Mouse (Mus musculus): ENCODE results near the gene Ppp4r3b. TPM values are rescaled to one million over a fixed set of nuclear protein-coding genes. Genes with fewer than 3 reads are reported as not detected.

Gene Ppp4r3b
- 10 to 100 TPM; 49.6 to 59.3 TPM for total RNA-seq (2021)
- long read RNA-seq, experiment 1, full-length matches to known transcripts = 27 of 39 reads
- long read RNA-seq, experiment 1, partial matches to known transcripts = 6 of 39 reads
- long read RNA-seq, experiment 1, other reads (novel, unspliced or antisense) = 6 of 39 reads
- long read RNA-seq, experiment 2, full-length matches to known transcripts = 17 of 27 reads
- long read RNA-seq, experiment 2, partial matches to known transcripts = 5 of 27 reads
- long read RNA-seq, experiment 2, other reads (novel, unspliced or antisense) = 5 of 27 reads

- intact Hi-C loops (cut with DNase I) = no loop called here
- DNase-seq (ENCODE audit: low spot score in 2 of 2) = peak; percentile 98 to 99
Measured at GRCm38 (mm10) chr11:29172563-29173124, at the start of gene Ppp4r3b. TSS of gene Ppp4r3b (plus strand) at chr11:29172890.

DNA sequence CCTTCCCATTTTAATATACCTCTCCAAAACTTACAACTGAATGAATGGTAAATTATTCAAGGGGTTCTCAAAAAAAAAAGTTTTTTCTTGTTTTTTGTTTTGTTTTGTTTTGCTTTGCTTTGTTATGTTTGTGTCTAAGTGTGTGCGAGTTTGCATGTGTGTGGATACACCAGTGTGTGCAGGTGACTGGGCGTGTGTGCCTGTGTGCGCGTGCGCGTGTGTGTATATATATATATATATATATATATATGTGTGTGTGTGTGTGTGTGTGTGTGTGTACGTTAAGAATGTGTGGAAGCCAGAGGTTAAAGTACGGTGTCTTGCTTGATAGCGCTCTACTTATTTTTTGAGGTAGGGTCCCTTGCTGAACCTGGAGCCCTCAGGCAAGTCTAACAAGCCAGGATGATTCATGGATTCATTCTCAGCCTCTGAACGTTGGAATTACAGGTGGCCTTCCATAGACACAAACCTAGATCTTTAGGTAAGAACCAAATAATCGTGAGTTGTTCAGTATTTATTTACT, 42.8 kb upstream of the Ppp4r3b start:
- DNase-seq (ENCODE audit: low spot score in 2 of 2) = peak in 1 of 2 experiments; percentile 2
- intact Hi-C loops (cut with DNase I) = loop anchor here (10.0 kb wide), 2 partner anchors 515 to 1915 kb away; no protein-coding TSS in a partner anchor

GRCm38 (mm10) chr11:29130385-29131355, 42.0 kb upstream of the Ppp4r3b start, which contains the start of gene Pnpt1:
TSS of gene Pnpt1 (plus strand) at chr11:29130744.
- intact Hi-C loops (cut with DNase I) = loop anchor here (10.0 kb wide), 2 partner anchors 516 to 1916 kb away; no protein-coding TSS in a partner anchor

GRCm38 (mm10) chr11:29140671-29141070, 32.0 kb upstream of the Ppp4r3b start:
- intact Hi-C loops (cut with DNase I) = loop anchor here (10.0 kb wide), 1 partner anchor 74 kb away; no protein-coding TSS in a partner anchor
- DNase-seq (ENCODE audit: low spot score in 2 of 2) = no peak

More at GRCm38 (mm10) chr11:29130385-29131355, 42.0 kb upstream of the Ppp4r3b start, which contains the start of gene Pnpt1:
- DNase-seq (ENCODE audit: low spot score in 2 of 2) = peak; percentile 91 to 94

DNA sequence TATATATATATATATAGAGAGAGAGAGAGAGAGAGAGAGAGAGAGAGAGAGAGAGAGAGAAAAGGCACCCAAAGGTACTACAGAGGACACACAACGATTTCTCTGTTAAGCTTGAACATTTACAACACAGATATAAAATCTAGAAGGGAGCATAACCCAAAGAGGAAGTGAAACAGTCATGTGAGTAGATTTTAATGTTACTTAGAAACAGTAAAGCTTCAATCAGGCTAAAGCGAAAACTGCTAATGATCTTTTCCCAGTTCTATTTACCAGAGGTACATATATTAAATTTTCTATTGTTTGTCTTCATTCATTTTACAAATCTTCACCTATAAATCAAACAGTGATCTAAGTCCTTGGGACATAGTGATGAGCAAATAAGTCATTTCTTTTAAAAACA, 23.8 kb upstream of the Ppp4r3b start:
- DNase-seq (ENCODE audit: low spot score in 2 of 2) = no peak
- intact Hi-C loops (cut with DNase I) = loop anchor here (10.0 kb wide), 1 partner anchor 66 kb away; no protein-coding TSS in a partner anchor

DNA sequence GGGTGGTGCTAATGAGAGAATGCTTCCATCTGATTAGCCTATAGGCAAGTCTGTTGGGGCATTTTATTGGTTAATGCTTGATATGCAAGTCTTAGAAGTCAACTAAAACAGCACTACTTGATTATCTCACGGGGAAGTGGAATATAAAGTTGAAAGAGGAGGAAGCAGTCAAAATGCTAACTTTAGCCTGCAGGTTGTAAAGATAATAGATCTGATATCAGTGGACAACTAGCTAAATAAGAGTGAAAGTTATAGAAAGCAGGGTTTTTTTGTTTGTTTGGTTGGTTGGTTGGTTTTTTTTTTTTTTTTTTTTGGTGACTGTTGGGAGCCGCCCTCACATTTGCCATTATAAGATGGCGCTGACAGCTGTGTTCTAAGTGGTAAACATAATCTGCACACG, 9.1 kb upstream of the Ppp4r3b start:
- intact Hi-C loops (cut with DNase I) = no loop called here

DNA sequence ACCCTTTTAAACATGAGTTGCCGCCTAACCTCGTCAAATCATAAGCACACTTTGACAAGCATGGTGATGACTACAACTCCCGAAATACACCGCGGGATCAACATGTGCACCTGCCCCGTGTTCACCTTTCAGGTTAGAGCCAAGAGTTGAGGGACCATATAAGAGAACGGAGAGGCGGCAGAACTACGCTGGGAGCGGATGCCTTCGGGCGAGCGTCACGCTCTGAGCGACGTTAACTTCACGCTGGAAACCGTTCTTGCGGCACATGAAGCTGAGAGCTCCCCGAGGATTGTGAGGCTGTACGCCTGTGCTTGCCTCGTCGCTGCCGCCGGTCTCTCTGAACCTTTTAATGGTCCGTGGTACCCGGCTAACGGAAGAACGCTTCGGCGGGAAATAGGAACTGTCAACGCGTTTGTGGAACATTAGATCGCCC, 715 bp upstream of the Ppp4r3b start:
- intact Hi-C loops (cut with DNase I) = no loop called here
- peak; percentile 58 to 64 for DNase-seq (ENCODE audit: low spot score in 2 of 2)

More for the DNA sequence above, 9.1 kb upstream of the Ppp4r3b start:
- no peak for DNase-seq (ENCODE audit: low spot score in 2 of 2)

DNA sequence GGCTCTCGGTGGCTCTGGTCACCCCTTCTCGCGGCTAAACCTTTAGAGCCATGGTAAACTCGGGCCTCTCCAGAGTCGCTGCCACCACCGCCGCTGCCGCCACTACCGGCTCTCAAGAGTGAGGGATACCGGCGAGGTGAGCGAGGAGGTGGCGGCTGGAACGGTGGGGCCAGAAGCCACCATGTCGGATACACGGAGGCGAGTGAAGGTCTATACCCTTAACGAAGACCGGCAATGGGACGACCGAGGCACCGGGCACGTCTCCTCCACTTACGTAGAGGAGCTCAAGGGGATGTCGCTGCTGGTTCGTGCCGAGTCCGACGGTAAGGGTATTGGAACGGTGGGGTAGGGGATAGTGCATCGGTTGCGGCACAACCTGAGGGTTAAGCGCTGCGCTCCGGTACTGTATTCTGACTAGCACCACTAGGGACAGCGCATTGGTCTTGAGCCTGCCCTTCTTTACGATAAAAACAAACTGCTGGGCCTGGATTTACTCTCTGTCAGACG, 488 bp downstream of the Ppp4r3b start:
- intact Hi-C loops (cut with DNase I) = no loop called here
- DNase-seq (ENCODE audit: low spot score in 2 of 2) = peak; percentile 49 to 77

DNA sequence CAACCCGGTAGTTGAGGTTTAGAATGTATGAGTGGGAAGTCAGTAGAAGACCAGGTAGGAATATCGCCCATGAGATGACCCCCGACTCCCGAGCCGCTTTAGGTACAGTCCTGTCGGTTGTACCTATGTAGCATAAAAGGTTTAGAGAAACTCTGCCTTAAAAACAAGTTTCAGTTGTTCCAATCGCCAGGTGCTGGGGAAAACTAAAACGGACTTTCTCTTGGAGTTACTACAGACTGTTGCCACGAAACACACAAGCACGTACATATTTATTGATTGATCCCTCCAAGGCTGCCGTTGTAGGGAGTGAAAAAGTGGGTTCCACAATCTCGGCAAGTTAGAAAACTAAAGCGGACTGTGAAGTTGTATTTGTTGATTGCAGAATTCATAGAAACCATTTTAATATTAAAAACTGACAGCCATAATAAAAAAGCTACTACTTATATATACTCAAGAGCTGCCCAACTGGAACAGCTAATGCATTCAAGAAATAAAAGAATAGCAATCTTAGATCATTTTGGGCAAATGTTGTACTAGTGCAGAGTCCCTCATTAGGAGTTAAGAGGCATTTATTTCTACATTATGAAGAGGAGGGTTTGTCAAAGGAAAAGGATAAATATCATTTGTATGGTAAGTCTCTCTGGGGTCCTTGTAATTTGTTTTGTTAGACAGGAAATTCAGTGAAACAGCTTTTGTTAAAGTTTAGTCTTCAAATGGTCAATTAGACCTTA, 1.2 kb downstream of the Ppp4r3b start:
- no peak for DNase-seq (ENCODE audit: low spot score in 2 of 2)
- intact Hi-C loops (cut with DNase I) = no loop called here

GRCm38 (mm10) chr11:29179319-29179718, 6.6 kb downstream of the Ppp4r3b start:
- intact Hi-C loops (cut with DNase I) = no loop called here
- DNase-seq (ENCODE audit: low spot score in 2 of 2) = no peak

GRCm38 (mm10) chr11:29180657-29181056, 8.0 kb downstream of the Ppp4r3b start:
- intact Hi-C loops (cut with DNase I) = no loop called here
- DNase-seq (ENCODE audit: low spot score in 2 of 2) = peak; percentile 18 to 33

DNA sequence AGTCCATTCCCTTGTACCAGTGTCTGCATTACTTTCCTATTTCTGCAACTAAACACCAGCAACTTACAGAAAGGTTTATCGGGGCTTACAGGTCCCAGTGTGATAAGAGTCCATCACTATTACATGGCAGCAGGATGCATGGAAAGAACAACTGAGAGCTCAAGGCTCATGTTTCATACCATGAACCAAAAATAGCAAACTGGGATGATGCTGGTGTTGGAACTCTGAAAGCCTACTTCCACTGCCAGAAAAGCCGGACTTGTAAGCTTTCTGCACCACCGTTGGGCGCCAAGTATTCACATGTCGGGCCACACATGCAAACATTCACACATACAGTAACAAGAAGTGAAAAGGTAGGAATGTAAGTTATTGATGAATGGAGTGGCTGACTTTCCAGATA, 9.1 kb downstream of the Ppp4r3b start:
- no peak for DNase-seq (ENCODE audit: low spot score in 2 of 2)

GRCm38 (mm10) chr11:29188981-29189380, 16.3 kb downstream of the Ppp4r3b start:
- DNase-seq (ENCODE audit: low spot score in 2 of 2) = no peak
- intact Hi-C loops (cut with DNase I) = no loop called here

More for the DNA sequence above, 9.1 kb downstream of the Ppp4r3b start:
- intact Hi-C loops (cut with DNase I) = no loop called here

GRCm38 (mm10) chr11:29203653-29204052, 31.0 kb downstream of the Ppp4r3b start:
- intact Hi-C loops (cut with DNase I) = no loop called here
- no peak for DNase-seq (ENCODE audit: low spot score in 2 of 2)

DNA sequence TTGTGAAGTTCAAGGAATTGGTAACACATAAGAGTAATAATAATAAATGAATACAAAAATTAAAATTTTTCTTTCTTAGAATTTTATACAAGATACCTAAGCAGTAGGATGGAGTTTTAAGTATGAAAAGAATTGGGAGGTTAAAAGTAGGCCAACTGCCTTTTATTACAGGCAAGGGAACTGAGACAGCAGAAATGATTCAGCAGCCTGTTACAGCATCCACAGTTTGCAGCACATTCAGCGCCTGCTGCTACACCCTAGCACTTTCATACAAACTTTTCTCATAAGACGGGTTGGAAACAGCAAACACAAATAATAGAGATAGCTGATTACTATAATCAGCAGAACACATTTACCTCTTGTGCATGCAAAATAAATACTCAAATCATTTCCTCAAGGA, 37.1 kb downstream of the Ppp4r3b start:
- DNase-seq (ENCODE audit: low spot score in 2 of 2) = no peak
- intact Hi-C loops (cut with DNase I) = loop anchor here (10.0 kb wide), 1 partner anchor 65 kb away; no protein-coding TSS in a partner anchor

- intact Hi-C loops (cut with DNase I) = loop anchor here (10.0 kb wide), 1 partner anchor 71 kb away; no protein-coding TSS in a partner anchor
Measured at GRCm38 (mm10) chr11:29216196-29216595, 43.5 kb downstream of the Ppp4r3b start.

GRCm38 (mm10) chr11:29219055-29219454, 46.4 kb downstream of the Ppp4r3b start:
- intact Hi-C loops (cut with DNase I) = loop anchor here (10.0 kb wide), 1 partner anchor 74 kb away; no protein-coding TSS in a partner anchor
- no peak for DNase-seq (ENCODE audit: low spot score in 2 of 2)

More at GRCm38 (mm10) chr11:29216196-29216595, 43.5 kb downstream of the Ppp4r3b start:
- DNase-seq (ENCODE audit: low spot score in 2 of 2) = no peak

GRCm38 (mm10) chr11:29222310-29222709, 49.6 kb downstream of the Ppp4r3b start:
- no peak for DNase-seq (ENCODE audit: low spot score in 2 of 2)
- intact Hi-C loops (cut with DNase I) = no loop called here
